Mouse (Mus musculus) C2C12 (cell line): ENCODE results near the gene A530084C06Rik. TPM values are rescaled to one million over a fixed set of nuclear protein-coding genes. Genes with fewer than 3 reads are reported as not detected.

Experiments used
- H3K27me3 ChIP-seq: one replicate; pipeline ENCODE4 v1.6.1; 2011; ENCODE audit not compliant: control insufficient read depth, insufficient read depth, insufficient read length
- H3K36me3 ChIP-seq: one replicate; pipeline ENCODE4 v1.6.1; 2011; ENCODE audit not compliant: control insufficient read depth, insufficient read depth
- H3K4me3 ChIP-seq: one replicate; pipeline ENCODE4 v1.5.1; 2011; ENCODE audit warnings: mild to moderate bottlenecking, control low read depth; ENCODE audit not compliant: poor library complexity, insufficient read depth, severe bottlenecking
- H3K79me2 ChIP-seq: one replicate; pipeline ENCODE4 v1.6.1; 2011; ENCODE audit not compliant: control insufficient read depth, insufficient read depth
- H3K79me3 ChIP-seq: one replicate; pipeline ENCODE4 v1.6.1; 2011; ENCODE audit warnings: low read depth, control low read depth
- H3ac ChIP-seq: one replicate; pipeline ENCODE3; 2011; ENCODE audit warnings: low read depth; ENCODE audit not compliant: control insufficient read depth, insufficient read length
- CEBPB ChIP-seq: IDR thresholded peaks from one replicate; pipeline ENCODE4 v1.6.1; 2011; ENCODE audit warnings: low read depth, mild to moderate bottlenecking, control low read depth, moderate library complexity
- CTCF ChIP-seq: IDR thresholded peaks from one replicate; pipeline ENCODE4 v1.5.1; 2011; ENCODE audit not compliant: control insufficient read depth, insufficient read depth, insufficient read length
- FOSL1 ChIP-seq: IDR thresholded peaks from one replicate; pipeline ENCODE4 v1.8.0; 2011; ENCODE audit warnings: mild to moderate bottlenecking, low read length; ENCODE audit not compliant: poor library complexity, insufficient read depth, severe bottlenecking
- MAX ChIP-seq: IDR thresholded peaks from one replicate; pipeline ENCODE4 v1.6.1; 2011; ENCODE audit warnings: mild to moderate bottlenecking, control low read depth
- MYOD1 ChIP-seq: IDR thresholded peaks from one replicate; pipeline ENCODE4 v1.6.1; 2011; ENCODE audit warnings: low read depth; ENCODE audit not compliant: control insufficient read depth, insufficient read length
- MYOG ChIP-seq: IDR thresholded peaks from one replicate; pipeline ENCODE4 v1.6.1; 2011; ENCODE audit not compliant: control insufficient read depth, insufficient read length; ENCODE audit errors: extremely low read depth
- USF1 ChIP-seq: IDR thresholded peaks from one replicate; pipeline ENCODE4 v1.6.1; 2011; ENCODE audit warnings: low read depth, mild to moderate bottlenecking, control low read depth, moderate library complexity
- polyA plus RNA-seq: library from polyadenylated mRNA; unstranded; fragments of >200 nt; fragmentation: generic; extraction: Trizol; gene quantifications from one replicate; pipeline ENCODE4 v1.2.1, GENCODE M21; 2012; ENCODE audit warnings: missing spikeins

A530084C06Rik gene
- polyA plus RNA-seq, 1 experiment: not detected

GRCm38 (mm10) chr13:31515261-31515660 is 43.9 kb downstream of the A530084C06Rik start:
- no peaks in the 10 kb centered on the region for H3K36me3 ChIP-seq
- no peaks in the 10 kb centered on the region for H3K79me3 ChIP-seq
- H3K4me3 ChIP-seq: no peak overlapping the region
- no peak overlapping the region for H3ac ChIP-seq
- H3K79me2 ChIP-seq: no peaks in the 10 kb centered on the region
- no peaks in the 10 kb centered on the region for H3K27me3 ChIP-seq
- TF ChIP-seq MYOG (no peak), CEBPB (no peak), CTCF (no peak), MAX (no peak), FOSL1 (no peak), USF1 (no peak), MYOD1 (no peak)

- no peaks in the 10 kb centered on the region for H3K27me3 ChIP-seq
- no peak overlapping the region for H3K4me3 ChIP-seq
- no peak for TF ChIP-seq MYOD1
- no peak for TF ChIP-seq FOSL1
- no peak for TF ChIP-seq CTCF
- TF ChIP-seq MAX: no peak
- no peak for TF ChIP-seq USF1
- TF ChIP-seq MYOG: no peak
- no peak for TF ChIP-seq CEBPB
- no peaks in the 10 kb centered on the region for H3K36me3 ChIP-seq
- no peak overlapping the region for H3ac ChIP-seq
- no peaks in the 10 kb centered on the region for H3K79me3 ChIP-seq
- H3K79me2 ChIP-seq: no peaks in the 10 kb centered on the region
Observed at GRCm38 (mm10) chr13:31506494-31507167, 52.5 kb downstream of the A530084C06Rik start.

Other genes starting within 250 kb of the A530084C06Rik start
- gene Foxq1, start 3.2 kb downstream of the A530084C06Rik start, polyA plus RNA-seq: 2.1 TPM
- 11.3 TPM for gene Foxf2, start 66.5 kb upstream of the A530084C06Rik start, polyA plus RNA-seq
- 4.1 TPM for gene Foxc1, start 247.3 kb upstream of the A530084C06Rik start, polyA plus RNA-seq